In genomic region chr10:40348566-40349536, GRCm38 (mm10) we compare ENCODE assay signal across 8 mouse cellular contexts. TPM values are rescaled to one million over a fixed set of nuclear protein-coding genes. Genes with fewer than 3 reads are reported as not detected.
DNase-seq lines count a peak whose midpoint lies in the region; ATAC-seq lines count a peak whose summit lies in the region.

No protein-coding gene starts in this region.

- peak; percentile 95 to 96 for DNase-seq in B cell, adult 2 months
- DNase-seq in brain, adult 2 months (ENCODE audit: low read depth, low spot score): peak; percentile 100
- peak; percentile 99 for DNase-seq in heart, embryonic 10.5 days (ENCODE audit: low spot score)
- DNase-seq in liver: peak; percentile 98
- DNase-seq in spleen, postnatal 4 days (ENCODE audit: low spot score in 2 of 2): peak; percentile 95 to 96

- peak overlapping the region; percentile 94 for H3K27ac ChIP-seq in heart, embryonic 10.5 days
- peak overlapping the region; percentile 95 for H3K27ac ChIP-seq in kidney, embryonic 15.5 days

- peak overlapping the region; percentile 73 for H3K4me2 ChIP-seq in kidney, embryonic 15.5 days

- H3K27me3 ChIP-seq in heart, embryonic 10.5 days (ENCODE audit: insufficient read depth, poor library complexity, severe bottlenecking): no peaks in the 10 kb centered on the region
- H3K27me3 ChIP-seq in kidney, embryonic 15.5 days: no peaks in the 10 kb centered on the region

- H3K36me3 ChIP-seq in heart, embryonic 10.5 days: no peaks in the 10 kb centered on the region
- H3K36me3 ChIP-seq in kidney, embryonic 15.5 days: no peaks in the 10 kb centered on the region

- H3K9ac ChIP-seq in kidney, embryonic 15.5 days: peak overlapping the region; percentile 89

- peak; percentile 87 for ATAC-seq in erythroblast, adult 5-6 weeks (replicated peaks; ENCODE audit: low FRiP score, poor library complexity, severe bottlenecking)
- ATAC-seq in kidney, embryonic 15.5 days (replicated peaks; ENCODE audit: low FRiP score): peak; percentile 99
- peak; percentile 91 for ATAC-seq in monocyte, adult 5-6 weeks (replicated peaks; ENCODE audit: insufficient number of reproducible peaks, low FRiP score, low TSS enrichment, poor library complexity, severe bottlenecking)

- H3K9me3 ChIP-seq in heart, embryonic 10.5 days: no peaks in the 10 kb centered on the region
- no peaks in the 10 kb centered on the region for H3K9me3 ChIP-seq in kidney, embryonic 15.5 days (replicated peaks)

- peaks cover 10% of the 10 kb centered on the region for H3K4me1 ChIP-seq in heart, embryonic 10.5 days
- H3K4me1 ChIP-seq in kidney, embryonic 15.5 days: peaks cover 21% of the 10 kb centered on the region

- H3K4me3 ChIP-seq in heart, embryonic 10.5 days: peak overlapping the region; percentile 90
- H3K4me3 ChIP-seq in kidney, embryonic 15.5 days (replicated peaks): peak overlapping the region; percentile 88

- under 1% methylated on average over 76 of the region's 76 CpGs for WGBS in heart, embryonic 10.5 days
- WGBS in kidney, embryonic 15.5 days: under 1% methylated on average over 69 of the region's 76 CpGs

RNA-seq across cellular contexts. Expression of gene Cdk19, which starts 9.5 kb away (rescaled TPM):
- total RNA-seq in erythroblast, adult 5-6 weeks (2015; ENCODE audit: low replicate concordance): 13.6 and 21.9 TPM in 2 replicates
- 11.4 and 12.0 TPM in 2 replicates for total RNA-seq in erythroblast, adult 5-6 weeks (2017; ENCODE audit: low replicate concordance)
- 5.2 and 6.1 TPM in 2 replicates for polyA plus RNA-seq in heart, embryonic 10.5 days (2016; fragmentation: Nextera tagmentation; extraction: Ambion mirVana)
- 8.5 and 9.1 TPM in 2 replicates for polyA plus RNA-seq in kidney, embryonic 15.5 days (2015; fragmentation: Nextera tagmentation; extraction: Ambion mirVana)
- total RNA-seq in monocyte, adult 5-6 weeks (2017): 33.4 to 38.2 TPM (median 36.1 TPM) in 3 replicates

RNA-seq across cellular contexts. Expression of gene Amd1, which starts 46.9 kb away (rescaled TPM):
- 49.9 and 70.3 TPM in 2 replicates for total RNA-seq in erythroblast, adult 5-6 weeks (2015; ENCODE audit: low replicate concordance)
- total RNA-seq in erythroblast, adult 5-6 weeks (2017; ENCODE audit: low replicate concordance): 60.2 and 63.1 TPM in 2 replicates
- 55.2 and 59.1 TPM in 2 replicates for polyA plus RNA-seq in heart, embryonic 10.5 days (2016; fragmentation: Nextera tagmentation; extraction: Ambion mirVana)
- polyA plus RNA-seq in kidney, embryonic 15.5 days (2015; fragmentation: Nextera tagmentation; extraction: Ambion mirVana): 64.6 and 65.5 TPM in 2 replicates
- total RNA-seq in monocyte, adult 5-6 weeks (2017): 78.0 to 100 TPM (median 91.1 TPM) in 3 replicates

Comparison
In these comparisons a context has a peak if more than half of its experiments do, and no peak if none do; other contexts are left out.
1. Peak in every context shown above with its lines: DNase-seq, ATAC-seq, H3K4me3 ChIP-seq and H3K27ac ChIP-seq.